Mouse (Mus musculus) cortical plate, adult 2 months (tissue): ENCODE measurements around the gene Nmb.

ENCODE experiments used
- CTCF ChIP-seq: fragments of 200-500 bp; IDR thresholded peaks from 2 replicates; pipeline ENCODE4 v1.5.1; 2011; ENCODE audit warnings: mild to moderate bottlenecking, control low read depth, low read length; ENCODE audit not compliant: insufficient read depth; ENCODE audit errors: extremely low read depth
- POLR2A ChIP-seq: fragments of 200-500 bp; IDR thresholded peaks from 2 replicates; pipeline ENCODE4 v1.6.1; 2011; ENCODE audit warnings: mild to moderate bottlenecking, low read length, control low read depth; ENCODE audit not compliant: insufficient read depth; ENCODE audit errors: extremely low read depth

DNA sequence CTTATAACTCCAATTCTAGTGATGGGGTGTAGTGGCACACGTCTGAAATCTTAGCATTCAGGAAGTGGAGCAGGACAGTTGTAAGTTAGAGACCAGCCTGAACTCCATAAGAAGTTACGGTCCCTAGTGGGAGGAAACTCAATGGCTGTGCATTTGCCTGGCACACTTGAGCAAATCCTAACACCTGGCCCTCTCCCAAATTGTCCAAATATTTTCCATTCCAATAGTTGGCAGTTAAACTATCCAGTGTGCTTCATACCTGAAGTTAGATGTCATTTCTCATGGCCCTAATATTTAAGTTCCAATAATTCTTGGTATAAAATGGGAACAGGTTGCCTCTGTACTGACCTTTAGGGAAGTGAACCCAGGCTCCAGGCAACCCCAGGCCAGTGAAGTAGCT is 36.2 kb downstream of the Nmb start:
- TF ChIP-seq CTCF (no peak), POLR2A (no peak)
